Mouse (Mus musculus) embryonic fibroblast, embryonic 13.5 days (primary cell): ENCODE data around the gene Sat2. TPM values are rescaled to one million over a fixed set of nuclear protein-coding genes. Genes with fewer than 3 reads are reported as not detected.

Experiments
- H3K27ac ChIP-seq: 2 replicates; pipeline ENCODE4 v1.5.1; 2012; ENCODE audit warnings: low read length, control low read depth, inconsistent platforms; ENCODE audit not compliant: insufficient read depth
- H3K4me1 ChIP-seq: 2 replicates; pipeline ENCODE4 v1.6.1; 2011; ENCODE audit warnings: low read length; ENCODE audit not compliant: control insufficient read depth, insufficient read depth
- H3K4me3 ChIP-seq: 2 replicates; pipeline ENCODE4 v1.5.1; 2011; ENCODE audit warnings: mild to moderate bottlenecking, control low read depth, low read length; ENCODE audit not compliant: insufficient read depth
- CTCF ChIP-seq: IDR thresholded peaks from 2 replicates; pipeline ENCODE4 v1.5.1; 2011; ENCODE audit warnings: mild to moderate bottlenecking, control low read depth, low read length, moderate library complexity, borderline replicate concordance; ENCODE audit not compliant: insufficient read depth
- POLR2A ChIP-seq: IDR thresholded peaks from 2 replicates; pipeline ENCODE4 v1.6.1; 2011; ENCODE audit warnings: low read depth, mild to moderate bottlenecking, control low read depth, low read length, moderate library complexity
- polyA plus RNA-seq: library from polyadenylated mRNA; stranded (reverse); fragments of >200 nt; gene quantifications from 2 replicates; pipeline ENCODE4 v1.2.4, GENCODE M21; 2011; ENCODE audit warnings: low read depth; ENCODE audit not compliant: missing spikeins, insufficient read length

Sat2 gene
- polyA plus RNA-seq, 1 experiment: 13.6 TPM

DNA sequence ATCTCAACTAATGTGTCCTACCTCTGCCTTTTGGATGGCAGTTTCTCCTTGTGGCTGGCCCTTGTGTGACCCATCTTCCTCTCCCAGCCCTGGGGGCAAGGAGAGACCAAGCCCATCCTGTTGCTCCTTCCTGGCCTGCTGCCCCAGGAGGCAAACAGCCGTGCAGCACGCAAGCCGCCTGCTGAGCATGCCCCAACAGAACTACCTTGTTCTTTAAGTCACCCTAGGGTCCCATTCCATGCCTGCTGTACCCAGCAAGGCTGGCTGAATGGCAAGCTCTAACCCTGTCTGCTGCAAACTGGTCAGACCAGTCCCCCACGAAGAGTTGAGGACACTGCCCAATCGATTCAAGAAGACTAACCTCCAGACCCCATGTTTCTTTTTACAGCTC lies 34.2 kb downstream of the Sat2 start:
- Histone ChIP-seq H3K4me1 (0 out of 2 replicates have a peak, but pooled peaks cover 4% of the 10 kb centered on the region), H3K4me3 (no peak overlapping the region), H3K27ac (no peak overlapping the region)
- TF ChIP-seq CTCF (no peak), POLR2A (no peak)

GRCm38 (mm10) chr11:69656617-69657461 lies 35.0 kb downstream of the Sat2 start:
- TF ChIP-seq CTCF: 0 out of 2 replicates have a peak, but pooled peaks have one; percentile 22
- no peak for TF ChIP-seq POLR2A
- Histone ChIP-seq H3K27ac (no peak overlapping the region), H3K4me3 (no peak overlapping the region), H3K4me1 (0 out of 2 replicates have a peak, but pooled peaks cover 4% of the 10 kb centered on the region)

DNA sequence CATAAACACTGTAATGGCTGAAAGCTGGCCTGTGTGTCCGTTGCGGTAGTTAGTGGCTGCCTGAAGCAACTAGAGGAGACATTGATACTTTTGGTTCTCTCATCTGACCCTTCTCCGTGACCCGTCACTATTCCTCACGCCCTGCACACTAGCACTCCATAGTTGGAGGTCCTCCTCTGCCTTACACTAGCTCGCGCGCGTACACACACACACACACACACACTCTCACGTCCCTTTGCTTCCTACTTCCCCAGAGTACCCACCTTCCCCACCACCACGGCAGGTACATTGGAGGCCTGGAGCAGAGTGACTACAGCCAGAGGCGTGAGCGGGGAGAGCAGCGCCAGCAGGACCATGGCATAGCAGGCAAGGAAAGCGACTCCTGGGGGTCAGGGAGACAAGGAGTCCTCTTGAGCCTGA lies 35.6 kb downstream of the Sat2 start:
- Histone ChIP-seq H3K4me3 (no peak overlapping the region), H3K27ac (no peak overlapping the region), H3K4me1 (0 out of 2 replicates have a peak, but pooled peaks cover 4% of the 10 kb centered on the region)
- TF ChIP-seq CTCF (no peak), POLR2A (no peak)

GRCm38 (mm10) chr11:69661221-69661881 lies 39.5 kb downstream of the Sat2 start:
- Histone ChIP-seq H3K4me3 (peak overlapping the region; percentile 62), H3K4me1 (0 out of 2 replicates have a peak, but pooled peaks cover 2% of the 10 kb centered on the region), H3K27ac (peak overlapping the region; percentile 94; the same call in 1 of the 2 replicates)
- TF ChIP-seq POLR2A: no peak
- TF ChIP-seq CTCF: no peak

GRCm38 (mm10) chr11:69662213-69662966 lies 40.6 kb downstream of the Sat2 start, which contains the start of gene Mpdu1:
Mpdu1 (minus strand) TSS chr11:69662642.
- Histone ChIP-seq H3K4me1 (0 out of 2 replicates have a peak, but pooled peaks cover 2% of the 10 kb centered on the region), H3K4me3 (peak within 1 kb of the TSS; percentile 62), H3K27ac (peak within 1 kb of the TSS; percentile 94)
- TF ChIP-seq POLR2A (peak; percentile 64), CTCF (no peak)

DNA sequence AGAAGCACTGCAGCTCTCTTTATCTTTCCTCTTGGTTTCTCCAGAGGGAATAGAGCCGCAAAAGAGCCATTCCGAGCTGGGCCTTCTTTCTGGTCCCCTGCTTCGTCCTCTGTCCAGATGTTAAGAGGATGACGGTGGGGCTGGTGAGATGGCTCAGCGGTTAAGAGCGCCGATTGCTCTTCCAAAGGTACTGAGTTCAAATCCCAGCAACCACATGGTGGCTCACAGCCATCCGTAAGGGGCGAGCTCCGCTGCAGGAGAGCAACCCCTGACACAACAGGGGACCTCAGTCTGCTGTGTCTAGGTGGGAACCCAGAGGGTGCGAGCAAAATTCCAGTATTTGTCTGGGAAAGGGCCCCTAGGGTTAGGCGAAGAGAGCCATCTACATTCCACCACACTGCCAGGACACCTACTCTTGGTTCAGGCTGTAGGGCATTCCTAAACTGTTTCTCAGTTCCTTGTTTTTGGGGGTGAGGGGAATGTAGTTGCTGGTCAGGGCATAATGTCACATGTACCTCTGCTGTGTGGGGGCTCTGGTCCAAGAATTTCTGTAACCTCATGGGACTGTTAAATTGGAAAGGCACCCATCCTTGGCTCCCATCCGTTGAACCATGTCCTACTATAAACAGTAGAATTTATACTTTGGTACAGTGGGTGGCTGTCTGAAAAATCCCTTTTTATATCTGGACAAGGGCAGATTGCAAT lies 41.3 kb downstream of the Sat2 start:
- H3K4me1 ChIP-seq: 0 out of 2 replicates have a peak, but pooled peaks cover 2% of the 10 kb centered on the region
- H3K4me3 ChIP-seq: peak overlapping the region; percentile 20
- TF ChIP-seq POLR2A: no peak
- no peak for TF ChIP-seq CTCF

DNA sequence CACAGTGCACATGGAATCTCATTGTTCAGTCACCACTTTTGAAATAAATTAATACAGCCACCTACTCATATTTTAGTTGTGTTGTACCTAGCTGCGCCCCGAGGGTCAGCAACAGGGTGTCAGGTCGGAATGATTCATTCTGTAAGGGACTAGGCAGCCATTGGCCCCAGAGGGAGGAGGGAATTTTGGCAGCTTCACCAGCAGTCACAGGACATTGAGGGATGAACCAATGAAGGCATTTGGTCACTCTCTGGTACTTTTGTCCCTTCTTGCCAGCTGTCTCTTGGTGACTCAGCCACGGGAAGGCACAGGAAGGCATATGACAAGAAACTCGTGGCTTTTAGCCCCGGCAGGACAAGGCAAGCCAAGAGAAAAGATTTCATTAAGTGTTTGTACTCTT lies 42.0 kb downstream of the Sat2 start:
- no peak for TF ChIP-seq POLR2A
- 0 out of 2 replicates have a peak overlapping the region, but pooled peaks have one; percentile 63 for H3K27ac ChIP-seq
- H3K4me1 ChIP-seq: 0 out of 2 replicates have a peak, but pooled peaks cover 2% of the 10 kb centered on the region
- H3K4me3 ChIP-seq: no peak overlapping the region

More for the DNA sequence above, 41.3 kb downstream of the Sat2 start:
- H3K27ac ChIP-seq: peak overlapping the region; percentile 63

DNA sequence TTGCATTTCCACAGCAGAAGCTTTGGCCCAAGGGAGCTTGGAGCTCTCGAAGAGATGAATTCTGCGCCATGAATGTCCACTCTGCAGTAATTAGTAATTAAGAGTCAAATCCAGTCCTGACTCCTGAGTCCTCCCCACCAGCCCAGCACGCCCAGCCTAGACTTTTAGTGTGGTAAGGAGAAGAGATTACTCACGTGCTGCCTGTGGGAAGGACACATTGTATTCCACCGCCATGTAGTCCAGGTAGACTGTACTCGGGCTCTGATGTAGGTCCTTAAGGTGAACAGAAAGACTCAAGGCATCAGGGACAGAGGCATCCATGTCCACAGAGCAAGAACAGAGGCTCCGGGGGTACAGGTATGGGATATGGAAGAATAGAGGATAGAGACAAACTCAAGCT lies 43.0 kb downstream of the Sat2 start:
- Histone ChIP-seq H3K4me1 (0 out of 2 replicates have a peak, but pooled peaks cover 2% of the 10 kb centered on the region), H3K4me3 (no peak overlapping the region), H3K27ac (no peak overlapping the region)
- TF ChIP-seq CTCF (no peak), POLR2A (no peak; the same call in 1 of the 2 replicates)
